Mouse (Mus musculus) layer of hippocampus, adult 9-10 months (tissue): Measurements from ENCODE around the gene Saa4.
A peak's percentile ranks its signal among the peaks of the same experiment; 100 is the strongest.
"Not testable (repeated sequence)": the region's sequence is repeated elsewhere in the genome, so short reads cannot be mapped to it uniquely, and the experiment has no call there.

Experiments used
- DNase-seq: peaks from one replicate; pipeline ENCODE4 v3.0.0; 2022; ENCODE audit warnings: low spot score

Gene Saa4

DNA sequence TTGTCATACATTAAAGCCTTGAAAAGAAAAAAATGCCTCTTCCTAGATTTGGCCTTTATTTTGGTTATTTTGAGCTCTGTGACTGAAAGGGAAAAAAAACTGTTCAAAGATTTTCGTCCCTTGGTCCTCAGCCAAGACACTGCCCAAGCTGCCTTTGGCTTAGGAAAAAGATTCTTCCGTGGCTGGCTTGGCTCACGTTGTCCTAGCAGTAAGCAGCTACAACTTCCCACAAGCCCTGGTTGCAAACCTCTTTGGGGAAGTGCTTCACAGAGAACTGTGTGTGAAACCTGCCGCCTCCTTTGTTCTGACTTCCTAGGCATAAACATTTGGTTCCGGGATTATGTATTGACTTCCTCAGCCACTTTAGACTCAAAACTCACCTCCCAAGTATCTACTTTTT, 15.5 kb downstream of the Saa4 start:
- DNase-seq = no peak

DNA sequence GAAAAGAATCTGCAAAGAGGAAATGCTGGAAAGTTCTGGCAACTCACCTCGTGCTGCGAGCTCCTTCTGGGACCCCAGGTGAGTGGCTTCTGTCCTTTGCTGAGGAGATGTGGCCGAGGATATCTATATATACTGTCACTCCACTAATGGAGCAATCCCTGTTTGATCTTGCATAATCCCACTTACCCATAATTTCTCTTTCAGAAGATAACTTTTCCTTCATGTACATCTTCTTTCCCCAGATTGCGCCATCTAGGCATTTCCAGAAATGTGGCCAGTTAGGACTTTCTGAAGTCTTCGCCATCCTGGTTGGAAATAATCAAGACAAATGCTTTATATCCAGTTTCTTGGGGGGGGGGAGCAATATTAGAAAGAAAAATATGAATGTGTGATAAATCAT, 16.8 kb downstream of the Saa4 start, which contains the start of gene Saa3:
Gene Saa3 (minus strand): TSS at position 101 of the 400 bp plus-strand sequence.
- no peak for DNase-seq

DNA sequence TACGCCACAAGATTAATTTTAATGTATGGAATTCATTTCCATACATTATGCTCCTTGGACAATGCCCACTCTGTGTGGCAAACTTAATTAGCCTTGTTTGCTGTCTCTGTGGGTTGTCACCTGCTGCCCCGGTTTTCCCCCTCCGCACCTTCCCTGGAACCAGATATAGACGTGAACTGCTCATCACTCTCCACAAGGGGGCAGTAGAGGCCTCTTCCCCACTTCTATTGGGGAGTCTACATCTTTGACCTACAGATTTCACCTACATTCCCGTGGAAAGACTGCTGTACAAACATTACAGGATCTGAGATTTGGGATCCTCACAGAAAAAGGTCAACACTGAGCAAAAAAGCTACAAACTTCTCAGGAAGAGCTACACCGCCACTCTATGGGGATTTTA, 17.9 kb downstream of the Saa4 start:
- DNase-seq = no peak

DNA sequence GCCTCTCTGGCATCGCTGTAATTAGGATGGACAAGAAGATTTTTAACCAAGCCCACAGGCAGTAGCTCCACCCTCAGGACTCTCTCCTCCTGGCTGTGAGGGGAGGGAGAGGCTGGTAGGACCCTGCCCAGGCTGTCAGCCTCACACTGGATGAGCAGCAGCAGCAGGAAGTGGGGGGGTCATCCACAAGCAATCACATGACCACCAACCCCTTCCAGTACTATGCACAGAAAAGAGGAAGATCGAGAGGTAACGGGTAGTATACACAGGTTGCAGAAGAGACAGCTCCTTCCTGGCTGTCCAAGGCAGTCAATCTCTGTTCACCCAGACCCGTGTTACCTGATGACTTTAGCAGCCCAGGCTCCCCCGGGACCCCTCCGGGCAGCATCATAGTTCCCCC, 20.2 kb downstream of the Saa4 start:
- DNase-seq = no peak

DNA sequence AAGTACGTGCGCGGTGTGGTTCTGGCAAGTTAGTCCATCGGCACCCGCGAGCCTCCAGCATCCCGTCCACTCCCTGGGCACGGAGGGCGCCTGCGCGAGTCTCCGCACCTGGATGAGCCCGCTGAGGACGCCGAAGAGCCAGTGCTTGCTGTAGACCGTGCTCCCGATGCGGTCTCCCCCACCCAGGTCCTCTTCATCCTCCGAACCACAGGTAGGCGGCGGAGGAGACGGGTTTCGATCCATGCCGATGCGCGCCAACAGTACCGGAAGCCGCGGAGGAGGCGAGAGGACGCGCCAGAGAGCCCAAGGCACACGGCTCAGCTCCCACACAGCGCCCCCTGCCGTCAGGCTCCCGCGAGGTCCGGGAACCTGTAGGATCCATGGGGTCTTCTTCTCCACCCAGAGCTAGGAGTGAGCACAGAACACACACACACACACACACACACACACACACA, 22.0 kb downstream of the Saa4 start, which contains the start of gene Saal1:
Gene Saal1 (minus strand): TSS at position 291 of the 455 bp plus-strand sequence.
- peak; percentile 51 for DNase-seq

DNA sequence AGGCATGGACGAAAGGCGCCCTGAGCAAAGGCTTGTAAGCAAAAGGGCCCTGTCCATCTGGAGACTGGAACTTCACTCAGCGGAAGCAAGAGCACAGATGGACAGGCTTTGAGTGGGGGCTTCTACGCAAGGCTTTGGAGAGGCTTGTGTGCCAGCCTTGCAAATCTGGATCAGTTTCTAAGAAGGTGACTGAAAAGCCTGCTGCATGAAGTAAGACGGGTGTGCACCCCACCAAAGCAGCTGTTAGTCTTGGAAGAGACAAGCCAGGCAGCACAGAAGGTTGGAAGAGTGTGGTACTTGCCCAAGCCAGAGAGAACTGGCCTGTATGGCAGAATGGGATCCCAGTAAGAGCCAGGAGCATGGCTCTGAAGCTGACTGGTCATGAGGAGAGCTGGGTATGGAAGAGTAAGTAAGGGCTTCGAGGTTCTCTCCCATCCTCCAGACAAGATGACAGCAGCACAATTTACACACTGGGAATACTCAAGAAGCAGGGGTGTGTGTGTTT, 31.8 kb downstream of the Saa4 start:
- no peak for DNase-seq

DNA sequence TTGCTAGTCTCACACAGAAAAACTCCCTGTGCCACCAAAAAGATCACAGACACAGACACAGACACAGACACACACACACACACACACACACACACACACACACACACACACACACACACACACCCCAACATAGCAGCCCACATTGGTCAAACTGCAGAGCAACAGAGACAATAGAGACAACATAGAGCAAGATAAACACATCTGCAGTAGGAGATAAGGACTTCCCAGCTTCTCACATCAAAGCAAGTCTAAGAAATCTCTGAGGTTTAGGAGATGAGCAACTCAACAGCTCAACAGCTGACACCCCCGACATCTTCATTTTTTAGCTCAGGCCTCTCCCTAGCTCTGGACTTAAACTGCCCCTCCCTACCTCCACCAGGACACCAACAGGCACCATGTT, 35.6 kb downstream of the Saa4 start:
- DNase-seq = no peak

DNA sequence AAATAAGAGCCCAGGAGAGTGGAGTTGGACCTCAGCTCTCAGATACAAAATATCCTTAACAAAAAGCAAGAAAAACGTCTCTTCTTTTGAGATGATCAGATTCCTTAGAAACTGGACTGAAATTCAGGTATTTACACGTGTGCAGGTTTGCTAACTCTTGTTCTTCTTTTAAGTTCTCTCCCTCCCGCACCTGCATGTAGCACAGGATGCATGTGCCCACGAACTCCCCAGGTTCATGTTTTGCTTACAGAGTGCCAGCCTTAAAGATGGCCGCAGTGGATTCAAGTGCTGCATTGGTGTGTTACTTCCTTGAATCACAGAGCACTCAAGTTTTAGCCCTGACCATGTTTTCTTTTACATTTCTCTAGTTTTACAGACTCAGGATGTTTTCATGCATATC, 45.6 kb downstream of the Saa4 start:
- DNase-seq = no peak

DNA sequence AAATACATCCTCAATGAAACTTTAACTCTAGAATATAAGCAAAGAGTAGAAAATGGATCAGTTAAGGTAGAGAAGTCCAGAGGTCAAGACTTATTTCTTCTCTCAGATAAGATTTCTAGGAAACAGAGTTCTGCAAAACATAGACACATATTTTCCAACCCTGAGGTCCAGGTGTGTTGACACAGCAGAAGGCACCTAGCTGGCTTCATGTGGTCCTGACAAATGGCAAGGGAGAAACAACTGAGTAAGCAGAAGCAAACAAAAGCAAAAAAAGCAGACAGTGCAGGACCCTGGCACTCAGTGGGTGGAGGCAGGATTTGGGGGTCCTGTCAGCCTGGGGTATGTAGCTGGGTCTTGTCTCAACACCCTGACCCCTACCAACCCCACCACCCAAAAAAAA, 51.7 kb downstream of the Saa4 start:
- no peak for DNase-seq

DNA sequence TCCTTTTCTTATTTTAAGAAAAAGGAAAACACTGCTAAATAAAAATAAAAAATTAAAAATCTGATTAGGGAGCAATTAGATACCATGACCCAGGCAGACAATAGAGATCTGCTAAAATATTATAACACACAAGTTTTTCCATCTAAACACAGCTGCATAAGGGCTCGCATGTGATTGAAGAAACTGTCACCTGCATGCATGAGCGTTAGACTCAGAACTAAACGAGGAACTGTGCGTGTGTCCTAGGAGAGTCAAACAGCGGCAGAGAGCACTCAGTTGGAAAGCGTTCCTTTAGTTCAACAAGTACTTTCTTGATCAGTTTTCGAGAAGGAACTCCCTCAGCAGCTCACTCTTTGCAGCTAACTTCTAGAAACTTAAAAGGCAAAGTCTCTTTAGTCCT, 53.4 kb downstream of the Saa4 start:
- not testable (repeated sequence) for DNase-seq

DNA sequence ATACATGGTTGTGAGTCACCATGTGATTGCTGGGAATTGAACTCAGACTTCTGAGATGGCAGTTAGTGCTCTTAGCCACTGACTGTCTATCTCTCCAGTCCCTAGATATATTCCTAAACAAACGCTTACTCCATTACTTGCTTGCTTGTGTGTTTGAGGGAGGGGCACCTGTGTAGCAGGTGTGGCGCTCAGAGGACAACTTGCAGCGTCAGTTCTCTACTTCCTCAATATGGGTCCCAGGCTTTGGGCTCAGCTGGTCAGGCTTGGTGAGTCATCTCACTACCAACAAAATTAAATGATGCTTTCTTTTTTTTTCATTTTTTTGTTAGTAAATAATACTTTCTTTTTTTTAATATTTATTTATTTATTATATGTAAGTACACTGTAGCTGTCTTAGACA, 54.0 kb downstream of the Saa4 start:
- DNase-seq = no peak
